Mouse (Mus musculus) spleen, postnatal 14 days (tissue): ENCODE data around the gene Ckap4.
"Not testable (repeated sequence)": the region's sequence is repeated elsewhere in the genome, so short reads cannot be mapped to it uniquely, and the experiment has no call there.

Source experiments
- DNase-seq, 2 experiments: peaks; one replicate each; pipeline ENCODE4 v3.0.0; 2021 to 2022; ENCODE audit warnings: low spot score in 2 of 2

Gene Ckap4

GRCm38 (mm10) chr10:84549146-84549919, 15.5 kb upstream of the Ckap4 start:
- DNase-seq, result no peak

DNA sequence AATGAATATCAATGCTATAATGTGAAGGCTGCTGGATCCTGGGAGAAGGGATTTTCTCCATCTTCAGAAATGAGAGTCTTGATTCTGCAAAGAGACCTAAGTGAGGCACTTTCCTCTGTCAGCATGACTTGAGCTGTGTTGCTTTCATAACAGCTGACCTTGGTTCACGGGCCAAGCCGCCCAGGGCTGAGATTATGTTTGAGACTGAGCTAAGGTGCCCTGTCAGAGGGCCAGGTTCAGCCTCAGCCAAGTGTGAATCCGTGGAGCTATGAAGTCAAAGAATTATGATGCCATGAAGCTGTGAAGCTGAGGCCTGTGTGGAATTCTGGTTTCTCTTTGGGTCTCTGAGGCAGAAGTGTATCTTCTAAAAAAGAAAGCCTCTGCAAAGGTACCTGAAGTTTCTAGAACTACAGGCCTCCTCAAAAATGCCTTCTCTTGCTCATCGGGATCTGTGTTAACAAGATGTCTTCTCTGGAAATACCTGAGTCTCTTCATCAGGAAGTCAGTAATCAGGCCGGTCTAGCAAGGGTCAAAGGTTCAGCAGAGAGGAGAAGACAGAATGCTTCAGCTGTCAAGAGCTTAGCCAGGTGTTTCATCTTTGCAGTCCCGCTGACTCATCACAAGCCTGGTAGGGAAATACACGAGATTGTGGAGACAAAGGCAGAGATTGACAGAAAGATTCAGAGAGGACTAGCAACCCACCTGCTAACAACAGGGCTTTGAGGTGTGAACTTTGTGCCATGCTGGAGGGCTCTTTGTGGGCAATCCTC, 11.2 kb upstream of the Ckap4 start:
- no peak for DNase-seq

DNA sequence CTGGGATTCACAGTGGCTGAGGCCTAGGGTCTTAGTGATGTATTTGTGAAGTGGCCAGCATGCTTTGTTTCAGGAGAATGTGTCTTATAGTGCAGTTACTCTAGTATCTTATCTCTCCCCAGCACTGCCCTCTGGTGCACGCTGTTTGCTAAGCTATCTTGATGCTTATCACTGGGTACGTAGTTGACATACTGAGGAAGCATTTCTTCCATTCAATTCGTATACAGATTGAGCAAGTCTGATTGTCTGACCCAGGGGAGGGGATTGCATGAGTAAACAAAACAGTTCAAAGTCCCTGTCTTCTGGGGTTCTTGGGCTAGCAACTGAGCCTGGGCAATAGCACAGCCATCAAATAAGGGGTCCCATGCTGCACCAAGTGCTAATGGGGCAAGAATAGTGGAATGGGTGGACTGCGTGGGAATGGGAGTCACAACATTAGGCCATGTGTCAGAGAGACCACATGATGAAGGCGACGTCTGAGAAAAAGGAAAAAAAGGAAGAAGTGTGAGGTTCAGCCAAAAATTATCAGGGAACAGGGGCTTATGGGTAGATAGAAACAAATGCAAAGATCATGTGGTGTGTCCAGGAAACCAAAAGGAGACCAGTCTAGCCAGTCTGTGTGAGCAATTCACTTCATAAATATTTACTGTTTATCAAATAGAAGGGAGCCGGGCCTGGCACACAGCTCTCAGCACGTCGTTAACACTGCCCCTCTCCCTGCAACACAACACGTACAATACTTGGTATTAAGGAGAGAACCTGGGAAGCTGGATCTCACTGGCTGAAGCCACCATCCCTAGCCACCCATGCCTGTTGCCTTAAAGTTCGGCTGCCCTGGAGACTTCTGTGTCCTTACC, 9.2 kb upstream of the Ckap4 start:
- no peak for DNase-seq

DNA sequence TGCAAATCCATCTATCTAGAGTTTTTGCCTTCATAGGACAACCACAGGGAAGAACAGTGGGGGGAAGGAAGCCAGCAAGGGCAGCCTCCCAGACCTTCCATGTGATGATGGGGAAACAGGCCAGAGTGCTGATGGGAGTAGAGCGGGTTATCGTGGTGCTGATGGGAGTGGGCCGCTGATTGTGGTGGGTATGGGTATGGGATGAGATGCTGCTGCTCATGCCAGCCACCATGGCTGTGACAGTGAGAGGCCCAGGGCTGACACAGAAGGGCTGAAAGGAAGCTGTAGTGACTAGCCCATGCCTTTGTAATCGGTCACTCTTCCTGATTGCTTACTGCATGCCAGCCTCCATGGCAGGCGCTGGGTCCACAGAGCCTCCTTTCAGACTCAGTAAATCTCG, 5.8 kb upstream of the Ckap4 start:
- no peak for DNase-seq

DNA sequence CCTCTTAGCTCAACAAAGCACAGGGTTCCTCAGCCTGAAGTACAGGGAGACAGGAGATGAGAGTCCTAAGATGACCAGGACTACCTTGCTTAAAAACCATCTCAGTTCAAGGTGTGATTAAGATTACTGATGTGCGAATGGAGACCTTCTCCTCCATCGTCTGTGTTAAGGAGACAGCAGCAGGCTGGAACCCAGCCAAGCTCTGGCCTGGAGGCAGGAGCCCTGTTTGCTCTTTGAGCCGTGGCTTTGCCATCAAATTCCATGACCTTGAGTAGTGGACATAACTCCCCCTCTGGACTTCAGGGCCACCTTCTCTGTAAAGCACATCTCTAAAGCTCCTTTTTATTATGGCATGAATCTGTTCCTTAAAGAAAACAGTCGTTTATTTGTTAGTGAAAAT, 2.0 kb upstream of the Ckap4 start:
- DNase-seq, result no peak

DNA sequence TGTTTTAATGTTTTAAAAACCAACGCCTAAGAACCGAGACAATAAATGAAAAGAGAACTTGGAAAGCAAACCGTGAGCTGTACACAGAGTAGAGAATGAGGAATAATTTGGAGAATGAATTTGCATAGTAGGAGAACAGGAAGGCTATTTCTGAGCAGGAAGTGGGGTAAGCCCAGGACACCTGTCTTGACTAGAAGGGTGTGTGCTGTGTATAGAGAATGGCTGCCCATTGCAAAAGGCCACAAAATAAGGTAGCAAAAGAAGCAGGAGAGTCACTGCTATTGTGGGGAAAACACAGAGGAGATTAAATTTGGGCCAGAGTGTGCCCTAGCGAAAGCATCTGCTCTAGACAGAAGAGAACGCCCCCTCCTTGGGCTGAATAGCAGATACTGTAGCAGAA, 1.6 kb upstream of the Ckap4 start:
- DNase-seq, result no peak

GRCm38 (mm10) chr10:84532911-84533882, 665 bp downstream of the Ckap4 start:
- DNase-seq, result no peak

DNA sequence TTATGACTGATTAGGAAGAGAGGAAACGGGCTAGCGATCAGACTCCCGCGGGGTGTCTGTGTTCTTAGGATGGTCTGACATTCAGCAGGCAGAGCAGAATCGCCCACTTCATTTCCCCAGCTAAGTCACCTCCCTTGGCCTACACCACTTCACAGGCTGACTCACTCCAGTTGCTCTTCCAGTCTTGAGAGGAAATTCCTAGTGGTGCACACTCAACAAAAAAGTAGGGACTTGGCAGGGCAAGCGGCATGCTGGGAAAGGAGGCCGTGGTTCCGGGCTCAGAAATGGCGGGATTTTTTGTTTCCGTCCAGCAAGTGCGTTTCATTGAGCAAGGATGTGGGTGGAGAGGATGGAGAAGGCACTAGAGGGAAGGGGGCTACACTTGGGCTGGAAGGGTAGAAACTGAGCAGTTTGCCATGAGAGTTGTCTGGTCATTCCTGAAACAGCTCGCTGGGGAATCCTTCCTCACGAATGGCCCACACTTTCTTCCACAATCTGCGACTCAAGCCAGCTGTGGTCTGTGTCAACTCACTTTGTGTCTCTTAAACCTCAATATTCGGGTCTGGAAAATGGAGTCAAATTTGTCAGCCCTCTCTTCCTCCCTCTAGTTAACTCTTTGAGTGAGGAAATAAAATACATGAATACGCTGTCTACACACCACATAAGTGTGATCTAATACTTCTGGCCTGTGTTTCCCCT, 1.5 kb downstream of the Ckap4 start:
- DNase-seq, result no peak

GRCm38 (mm10) chr10:84531576-84531975, 2.3 kb downstream of the Ckap4 start:
- DNase-seq, result no peak

GRCm38 (mm10) chr10:84530388-84530787, 3.5 kb downstream of the Ckap4 start:
- DNase-seq, result no peak

- DNase-seq, result no peak
These were observed 6.2 kb downstream of the Ckap4 start for GRCm38 (mm10) chr10:84527631-84528030.

DNA sequence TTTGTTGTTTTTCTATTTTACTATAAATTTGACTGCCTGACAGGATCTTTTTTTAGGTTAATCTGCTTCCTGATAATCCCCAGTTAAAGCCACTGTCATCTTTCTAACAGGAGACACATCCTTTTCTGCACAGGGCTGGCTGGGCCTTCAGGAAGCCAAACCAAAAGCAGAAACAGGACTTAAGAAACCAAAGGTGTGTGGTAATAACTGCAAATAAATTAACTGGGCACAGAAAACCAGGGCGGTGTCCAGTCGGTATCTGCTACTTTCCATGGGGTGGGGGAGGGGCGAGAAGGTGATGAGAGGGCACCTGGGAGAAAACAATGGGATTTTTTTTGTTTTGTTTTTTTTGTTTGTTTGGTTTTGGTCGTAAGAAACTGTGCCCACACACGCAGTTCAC, 6.8 kb downstream of the Ckap4 start:
- no peak for DNase-seq

DNA sequence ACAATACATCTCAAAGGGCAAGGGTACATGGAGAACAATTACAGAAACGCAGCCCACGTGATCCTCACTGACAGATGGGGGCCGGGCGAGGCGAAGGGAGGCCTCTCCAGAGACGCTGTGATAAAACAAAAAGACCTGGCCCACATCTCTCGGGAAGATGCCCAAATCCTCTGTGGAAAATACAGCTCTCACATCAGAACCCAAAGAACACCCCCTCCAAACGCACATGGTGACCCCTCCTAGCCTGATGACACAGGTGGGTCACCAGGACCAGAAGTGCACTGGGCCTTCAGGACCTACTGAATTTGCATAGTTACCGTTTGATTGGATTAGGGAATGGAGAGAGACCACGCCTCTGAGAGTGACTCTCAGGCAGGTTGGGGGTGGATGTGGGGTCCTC, 7.4 kb downstream of the Ckap4 start:
- DNase-seq, result no peak

DNA sequence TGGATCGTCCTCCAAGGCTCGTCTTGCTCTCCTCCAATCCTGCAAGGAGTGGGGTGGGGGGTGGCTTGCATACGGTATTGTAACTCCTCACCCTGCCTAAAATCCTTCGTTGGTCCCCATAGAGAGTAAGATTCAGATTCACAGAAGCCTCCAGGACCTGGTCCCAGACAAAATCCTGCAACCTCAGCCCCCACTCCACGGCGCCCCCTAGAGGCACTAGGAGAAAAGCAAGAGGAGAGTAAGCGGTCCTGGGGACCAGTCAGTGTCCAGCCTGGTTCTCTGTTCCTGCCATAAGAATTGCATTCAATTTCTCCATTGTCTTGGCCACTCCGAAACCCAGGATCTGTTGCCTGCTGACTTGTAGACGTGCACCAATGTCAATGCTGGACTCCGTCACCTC, 10.2 kb downstream of the Ckap4 start:
- DNase-seq, result no peak

DNA sequence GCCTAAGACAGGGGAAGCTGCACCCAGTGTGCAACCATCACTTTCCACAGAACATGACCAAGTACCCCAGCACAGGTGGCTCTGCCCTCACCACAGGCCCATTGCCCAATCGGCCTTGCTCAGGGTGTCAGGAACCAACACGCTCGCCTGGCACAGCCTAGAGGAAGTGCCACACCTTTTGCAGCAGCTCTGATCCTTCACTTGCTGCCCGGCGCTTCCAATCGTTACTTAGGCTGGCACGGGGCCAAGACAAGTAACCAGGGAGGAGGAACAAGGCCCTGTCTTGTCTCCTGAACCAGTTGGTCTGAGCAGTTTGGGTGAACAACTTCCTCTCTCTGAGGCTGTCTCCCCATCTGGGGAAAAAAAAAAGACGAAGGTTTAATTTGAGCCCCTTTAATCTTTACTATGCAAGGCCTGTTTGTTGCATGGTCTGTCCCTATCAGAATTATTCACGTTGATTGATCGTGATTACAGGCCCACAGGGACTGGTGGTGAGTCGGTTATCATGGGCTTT, 17.4 kb downstream of the Ckap4 start:
- peak in 1 of 2 experiments; percentile 28 for DNase-seq

- not testable (repeated sequence) for DNase-seq
These were observed 17.9 kb downstream of the Ckap4 start for GRCm38 (mm10) chr10:84515980-84516379.

DNA sequence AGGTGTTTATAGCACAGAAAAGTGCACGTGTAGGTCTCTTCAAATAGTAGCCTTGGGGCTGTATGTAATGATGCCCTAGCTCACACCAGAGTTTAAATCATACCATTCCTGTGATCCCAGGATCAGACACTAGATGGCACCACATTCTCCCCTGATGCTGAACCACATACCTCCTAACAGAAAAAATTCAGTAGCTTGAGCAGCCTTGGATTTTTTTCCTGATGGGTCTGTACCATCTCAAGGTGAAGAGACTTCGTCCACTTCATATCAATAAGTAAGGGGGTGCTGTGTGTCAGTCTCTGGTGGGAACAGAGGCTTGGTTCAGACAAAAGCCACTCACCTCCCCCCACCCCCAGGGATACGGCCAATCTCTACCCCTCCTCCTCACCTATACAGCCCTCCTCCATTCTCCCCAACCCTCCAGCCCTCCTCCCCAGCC, 18.3 kb downstream of the Ckap4 start:
- DNase-seq, result peak; percentile 34 to 71

GRCm38 (mm10) chr10:84514038-84514578, 19.8 kb downstream of the Ckap4 start:
- DNase-seq, result peak; percentile 40 to 68

DNA sequence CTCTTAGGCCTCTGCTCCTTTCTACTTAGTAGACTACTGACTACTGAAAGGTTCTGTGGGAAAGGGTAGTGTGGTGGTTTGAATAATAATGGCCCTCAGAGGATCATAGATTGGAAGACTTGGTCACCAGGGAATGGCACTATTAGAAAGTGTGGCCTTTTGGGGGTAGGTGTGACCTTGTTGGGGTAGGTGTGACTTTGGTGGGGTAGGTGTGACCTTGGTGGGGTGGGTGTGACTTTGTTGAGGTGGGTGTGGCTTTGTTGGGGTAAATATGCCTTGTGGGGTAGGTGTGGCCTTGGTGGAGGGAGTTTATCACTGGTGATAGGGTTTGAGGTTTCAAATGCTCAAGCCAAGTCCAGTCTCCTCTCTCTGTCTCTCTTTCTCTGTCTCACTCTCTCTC, 21.1 kb downstream of the Ckap4 start:
- DNase-seq, result no peak

- DNase-seq, result no peak
These were observed 25.3 kb downstream of the Ckap4 start for GRCm38 (mm10) chr10:84508603-84509002.
